In genomic region chr4:151604907-151605306, GRCm38 (mm10) we compare ENCODE assay signal across 9 mouse cellular contexts.
DNase-seq lines count a peak whose midpoint lies in the region; ATAC-seq and TF ChIP-seq lines count a peak whose summit lies in the region.
"Had no signal": no experiment of that assay in that cellular context is flagged by ENCODE, and none has a peak within 500 bp of the region (broad histone marks: within the 10 kb centered on the region; RNA-seq: fewer than 3 reads in every experiment).

No protein-coding gene starts in this region.

- H3K4me2 ChIP-seq in midbrain, embryonic 14.5 days (ENCODE audit: low read length) = no peak overlapping the region
- no peak overlapping the region for H3K4me2 ChIP-seq in midbrain, postnatal 0 days (ENCODE audit: low read depth, low read length, poor library complexity, severe bottlenecking)
- H3K4me2 ChIP-seq in limb, embryonic 14.5 days (replicated peaks; ENCODE audit: low read depth, low read length, severe bottlenecking) = no peak overlapping the region
- H3K4me2 ChIP-seq: liver, embryonic 15.5 days had no signal

- no peak overlapping the region for H3K27ac ChIP-seq in midbrain, embryonic 14.5 days (replicated peaks; ENCODE audit: low read depth, low read length)
- H3K27ac ChIP-seq in midbrain, postnatal 0 days (ENCODE audit: low read depth, low read length) = no peak overlapping the region
- no peak overlapping the region for H3K27ac ChIP-seq in limb, embryonic 14.5 days (replicated peaks; ENCODE audit: low read depth, low read length)
- H3K27ac ChIP-seq: liver, embryonic 15.5 days had no signal

- intact Hi-C loops in heart, postnatal 14 days (cut with DNase I) = loop anchor here (5.0 kb wide), 1 partner anchor 118 kb away; no protein-coding TSS in a partner anchor

- TF ChIP-seq POLR2A in limb, embryonic 14.5 days (IDR thresholded peaks at IDR 0.05; ENCODE audit: borderline replicate concordance, extremely low read depth, insufficient read depth, insufficient read length) = no peak

- peak; percentile 57 for DNase-seq in midbrain, embryonic 14.5 days
- no peak for DNase-seq in midbrain, postnatal 0 days (ENCODE audit: low spot score)
- peak; percentile 83 for DNase-seq in embryo, embryonic 10 days (ENCODE audit: low spot score)
- peak; percentile 68 to 78 for DNase-seq in heart, postnatal 14 days
- peak; percentile 70 for DNase-seq in limb, embryonic 14.5 days (ENCODE audit: low spot score)
- peak; percentile 71 for DNase-seq in retina, postnatal 1 day
- no peak for DNase-seq in cerebellum, adult 9-11 months

- H3K4me3 ChIP-seq in midbrain, embryonic 14.5 days (replicated peaks; ENCODE audit: low read depth, low read length) = no peak overlapping the region
- H3K4me3 ChIP-seq in midbrain, postnatal 0 days (ENCODE audit: low read depth, low read length) = no peak overlapping the region
- H3K4me3 ChIP-seq in limb, embryonic 14.5 days (replicated peaks; ENCODE audit: low read length) = no peak overlapping the region
- H3K4me3 ChIP-seq: liver, embryonic 15.5 days had no signal

- H3K27me3 ChIP-seq in midbrain, embryonic 14.5 days (ENCODE audit: control insufficient read depth, insufficient read depth, low read length) = no peaks in the 10 kb centered on the region
- H3K27me3 ChIP-seq in midbrain, postnatal 0 days (ENCODE audit: insufficient read depth, low read length) = no peaks in the 10 kb centered on the region
- H3K27me3 ChIP-seq in limb, embryonic 14.5 days (ENCODE audit: control insufficient read depth, insufficient read depth, low read length) = no peaks in the 10 kb centered on the region
- H3K27me3 ChIP-seq: liver, embryonic 15.5 days had no signal

- no peak for TF ChIP-seq CTCF in midbrain, postnatal 0 days (IDR thresholded peaks at IDR 0.05)

- whole genome bisulfite sequencing in midbrain, embryonic 14.5 days = 50% methylated on average over 6 of the region's 6 CpGs
- 52% methylated on average over 6 of the region's 6 CpGs for WGBS in midbrain, postnatal 0 days
- 30% methylated on average over 6 of the region's 6 CpGs for WGBS in limb, embryonic 14.5 days

- H3K9me3 ChIP-seq in midbrain, embryonic 14.5 days (ENCODE audit: control insufficient read depth, low read length) = no peaks in the 10 kb centered on the region
- no peaks in the 10 kb centered on the region for H3K9me3 ChIP-seq in midbrain, postnatal 0 days (ENCODE audit: low read length)
- H3K9me3 ChIP-seq in limb, embryonic 14.5 days (ENCODE audit: control insufficient read depth, low read length) = no peaks in the 10 kb centered on the region
- H3K9me3 ChIP-seq: liver, embryonic 15.5 days had no signal

- H3K9ac ChIP-seq in midbrain, embryonic 14.5 days (replicated peaks; ENCODE audit: low read length) = no peak overlapping the region
- H3K9ac ChIP-seq in midbrain, postnatal 0 days (replicated peaks; ENCODE audit: low read length, poor library complexity, severe bottlenecking) = no peak overlapping the region
- no peak overlapping the region for H3K9ac ChIP-seq in limb, embryonic 14.5 days (ENCODE audit: low read depth, low read length, severe bottlenecking)
- H3K9ac ChIP-seq: liver, embryonic 15.5 days had no signal

- H3K36me3 ChIP-seq in midbrain, embryonic 14.5 days (ENCODE audit: control insufficient read depth, insufficient read depth, low read length) = no peaks in the 10 kb centered on the region
- no peaks in the 10 kb centered on the region for H3K36me3 ChIP-seq in midbrain, postnatal 0 days (ENCODE audit: insufficient read depth, low read length)
- no peaks in the 10 kb centered on the region for H3K36me3 ChIP-seq in limb, embryonic 14.5 days (ENCODE audit: control insufficient read depth, insufficient read depth, low read length)
- H3K36me3 ChIP-seq: liver, embryonic 15.5 days had no signal

- peaks cover 9% of the 10 kb centered on the region for H3K4me1 ChIP-seq in midbrain, embryonic 14.5 days (ENCODE audit: control insufficient read depth, insufficient read depth, low read length)
- H3K4me1 ChIP-seq in midbrain, postnatal 0 days (ENCODE audit: insufficient read depth, low read length) = peaks cover 11% of the 10 kb centered on the region; the same call in 1 of the 2 replicates
- H3K4me1 ChIP-seq in limb, embryonic 14.5 days (ENCODE audit: control insufficient read depth, insufficient read depth, low read length) = no peaks in the 10 kb centered on the region
- H3K4me1 ChIP-seq: liver, embryonic 15.5 days had no signal

- no peak for ATAC-seq in midbrain, embryonic 14.5 days (ENCODE audit: low FRiP score, low TSS enrichment)
- ATAC-seq in midbrain, postnatal 0 days (ENCODE audit: low FRiP score) = no peak
- ATAC-seq in limb, embryonic 14.5 days (ENCODE audit: low FRiP score, low read depth) = peak; percentile 90
- no peak for ATAC-seq in frontal cortex, adult (ENCODE audit: low TSS enrichment)

Comparison
In these comparisons a context has a peak if more than half of its experiments do, and no peak if none do; other contexts are left out.
1. DNase-seq: peak in midbrain, embryonic 14.5 days (single experiment), embryo, embryonic 10 days (single experiment), heart, postnatal 14 days (2 of 2), limb, embryonic 14.5 days (single experiment) and retina, postnatal 1 day (single experiment); none in midbrain, postnatal 0 days (single experiment) and cerebellum, adult 9-11 months (single experiment).